Mouse (Mus musculus): ENCODE results near the gene Oxld1.

- no peak for TF ChIP-seq CTCF (IDR thresholded peaks at IDR 0.05; ENCODE audit: low read depth, low read length)
- TF ChIP-seq POLR2A (IDR thresholded peaks at IDR 0.05; ENCODE audit: borderline replicate concordance, low read depth, low read length) = no peak
These were observed 35.5 kb upstream of the Oxld1 start for GRCm38 (mm10) chr11:120493351-120493750.
